Comparison of ENCODE assay signal across 29 mouse cellular contexts in genomic region chr7:144560594-144560993, GRCm38 (mm10). TPM values are rescaled to one million over a fixed set of nuclear protein-coding genes. Genes with fewer than 3 reads are reported as not detected.
A peak's percentile ranks its signal among the peaks of the same experiment; 100 is the strongest.
DNase-seq lines count a peak whose midpoint lies in the region; ATAC-seq lines count a peak whose summit lies in the region.
"Had no signal": no experiment of that assay in that cellular context is flagged by ENCODE, and none has a peak within 500 bp of the region (broad histone marks: within the 10 kb centered on the region; RNA-seq: fewer than 3 reads in every experiment).

No protein-coding gene starts in this region.

- H3K36me3 ChIP-seq in forebrain, embryonic 12.5 days (replicated peaks), result no peaks in the 10 kb centered on the region
- H3K36me3 ChIP-seq: forebrain, embryonic 15.5 days; heart, embryonic 12.5 days; limb, embryonic 10.5 days; limb, embryonic 15.5 days; midbrain, embryonic 12.5 days had no signal

- DNase-seq in CD4-positive helper T cell, adult 2 months (ENCODE audit: low read depth, low spot score), result peak; percentile 66
- peak; percentile 70 for DNase-seq in CD4-positive, CD25-positive, alpha-beta regulatory T cell, adult 2 months (ENCODE audit: low read depth, low spot score)
- peak; percentile 38 to 40 for DNase-seq in thymus, postnatal 10 days (ENCODE audit: low spot score in 2 of 2)
- DNase-seq in urinary bladder, postnatal 36 days (ENCODE audit: low spot score in 2 of 2), result no peak
- no peak for DNase-seq in adrenal gland, postnatal 4 days (ENCODE audit: low spot score in 2 of 2)
- DNase-seq: adrenal gland, postnatal 25 days; B cell, adult 2 months; cerebellum, adult 8-10 months; cerebellum, postnatal 36 days; gastrocnemius, postnatal 25 days; heart, adult 18-20 months; heart, postnatal 10 days; kidney, adult 8-10 months; kidney, postnatal 4 days; lung, embryonic 14.5 days; lung, postnatal 14 days had no signal

- WGBS in forebrain, embryonic 12.5 days, result 84% methylated on average over 4 of the region's 4 CpGs

- peaks cover 31% of the 10 kb centered on the region; the same call in 1 of the 2 replicates for H3K27me3 ChIP-seq in forebrain, embryonic 12.5 days
- H3K27me3 ChIP-seq: forebrain, embryonic 15.5 days; Patski had no signal

- peak; percentile 95 for ATAC-seq in inflammation-experienced regulatory T-cells, adult 6 months
- no peak for ATAC-seq in forebrain, embryonic 12.5 days (ENCODE audit: low FRiP score)
- no peak for ATAC-seq in megakaryocyte, adult 5-6 weeks (ENCODE audit: poor library complexity, severe bottlenecking)
- ATAC-seq: forebrain, embryonic 15.5 days; hindbrain, embryonic 16.5 days; intestine, embryonic 16.5 days; Patski had no signal

- H3K9ac ChIP-seq in forebrain, embryonic 12.5 days, result no peak overlapping the region
- H3K9ac ChIP-seq: forebrain, embryonic 15.5 days; heart, embryonic 12.5 days; limb, embryonic 15.5 days; liver, embryonic 14.5 days; lung, embryonic 14.5 days; midbrain, embryonic 12.5 days had no signal

- H3K4me1 ChIP-seq in forebrain, embryonic 12.5 days, result peaks cover 6% of the 10 kb centered on the region; the same call in 1 of the 2 replicates
- H3K4me1 ChIP-seq: forebrain, embryonic 15.5 days had no signal

- no peak overlapping the region for H3K27ac ChIP-seq in forebrain, embryonic 12.5 days
- H3K27ac ChIP-seq: forebrain, embryonic 15.5 days; kidney, postnatal 0 days; limb, embryonic 10.5 days; limb, embryonic 15.5 days; liver, embryonic 14.5 days; midbrain, embryonic 12.5 days had no signal

- H3K9me3 ChIP-seq in forebrain, embryonic 12.5 days, result no peaks in the 10 kb centered on the region
- H3K9me3 ChIP-seq: forebrain, embryonic 15.5 days; heart, embryonic 12.5 days; limb, embryonic 10.5 days; limb, embryonic 15.5 days; midbrain, embryonic 12.5 days had no signal

- H3K4me2 ChIP-seq in forebrain, embryonic 12.5 days, result no peak overlapping the region
- H3K4me2 ChIP-seq: forebrain, embryonic 15.5 days; heart, embryonic 12.5 days; limb, embryonic 15.5 days; lung, embryonic 14.5 days; midbrain, embryonic 12.5 days had no signal

- H3K4me3 ChIP-seq in forebrain, embryonic 12.5 days (replicated peaks), result no peak overlapping the region
- H3K4me3 ChIP-seq: forebrain, embryonic 15.5 days; heart, embryonic 12.5 days; limb, embryonic 10.5 days; limb, embryonic 15.5 days; midbrain, embryonic 12.5 days had no signal

RNA-seq across cellular contexts. Expression of gene Ppfia1, which starts 7.1 kb away (rescaled TPM):
- 10 to 100 TPM; 13.8 to 29.4 (median 21.1) TPM for polyA plus RNA-seq in inflammation-experienced regulatory T-cells, adult 6 months (2017; shearing (Covaris generic))
- 10 to 100 TPM; 61.1 to 72.8 TPM for total RNA-seq in adrenal gland, postnatal 4 days (2021)
- 49.1 and 55.2 TPM in 2 replicates for polyA plus RNA-seq in forebrain, embryonic 12.5 days (2016; fragmentation: Nextera tagmentation; extraction: Ambion mirVana)
- total RNA-seq in megakaryocyte, adult 5-6 weeks (2015), result 41.0 and 47.8 TPM in 2 replicates
- total RNA-seq in megakaryocyte, adult 5-6 weeks (2017), result 37.9 and 55.4 TPM in 2 replicates

RNA-seq across cellular contexts. Expression of gene Fadd, which starts 21.7 kb away (rescaled TPM):
- 1 to 10 TPM; 6.0 to 7.9 (median 7.1) TPM for polyA plus RNA-seq in inflammation-experienced regulatory T-cells, adult 6 months (2017; shearing (Covaris generic))
- 10 to 100 TPM; 13.3 to 14.4 TPM for total RNA-seq in adrenal gland, postnatal 4 days (2021)
- polyA plus RNA-seq in forebrain, embryonic 12.5 days (2016; fragmentation: Nextera tagmentation; extraction: Ambion mirVana), result 8.1 and 8.7 TPM in 2 replicates
- 7.4 and 7.5 TPM in 2 replicates for total RNA-seq in megakaryocyte, adult 5-6 weeks (2015)
- 2.9 and 4.2 TPM in 2 replicates for total RNA-seq in megakaryocyte, adult 5-6 weeks (2017)

Comparison
In these comparisons a context has a peak if more than half of its experiments do, and no peak if none do; other contexts are left out.
1. DNase-seq: peak in CD4-positive helper T cell, adult 2 months (single experiment), CD4-positive, CD25-positive, alpha-beta regulatory T cell, adult 2 months (single experiment) and thymus, postnatal 10 days (2 of 2); none in urinary bladder, postnatal 36 days (0 of 2) and adrenal gland, postnatal 4 days (0 of 2).